In the genomic region with DNA sequence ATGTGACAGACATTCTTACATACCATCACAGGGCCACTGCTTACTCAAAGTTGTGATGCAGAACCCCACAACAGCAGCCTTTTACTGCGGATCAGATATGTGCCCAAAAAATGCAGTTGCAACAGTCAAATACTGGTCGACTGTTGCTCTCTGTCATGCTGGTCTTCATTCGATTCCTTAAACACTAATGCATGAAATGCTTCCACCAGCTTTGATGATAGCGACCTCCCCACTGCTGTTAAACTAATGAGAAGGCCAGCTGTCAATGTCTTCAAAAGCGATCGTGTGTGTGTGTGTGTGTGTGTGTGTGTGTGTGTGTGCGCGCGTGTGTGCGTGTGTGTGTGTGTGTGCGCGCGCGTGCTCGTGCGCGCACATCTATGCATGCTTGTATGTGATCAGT, we compare ENCODE assay signal across 23 mouse cellular contexts.
"Had no signal": no experiment of that assay in that cellular context is flagged by ENCODE, and none has a peak within 500 bp of the region (broad histone marks: within the 10 kb centered on the region; RNA-seq: fewer than 3 reads in every experiment).

No protein-coding gene starts in this region.

- H3K27me3 ChIP-seq: limb, embryonic 12.5 days; limb, embryonic 15.5 days; megakaryocyte, embryonic 14.5 days; midbrain, embryonic 13.5 days had no signal

- H3K4me2 ChIP-seq: limb, embryonic 12.5 days; limb, embryonic 15.5 days; liver, embryonic 11.5 days; midbrain, embryonic 13.5 days had no signal

- H3K9ac ChIP-seq: limb, embryonic 12.5 days; limb, embryonic 15.5 days; liver, embryonic 14.5 days; liver, postnatal 0 days; midbrain, embryonic 13.5 days had no signal

- H3K9me3 ChIP-seq: limb, embryonic 12.5 days; limb, embryonic 15.5 days; midbrain, embryonic 10.5 days; midbrain, embryonic 13.5 days had no signal

- H3K36me3 ChIP-seq: limb, embryonic 12.5 days; limb, embryonic 15.5 days; midbrain, embryonic 10.5 days; midbrain, embryonic 13.5 days had no signal

- H3K4me3 ChIP-seq: limb, embryonic 12.5 days; limb, embryonic 15.5 days; megakaryocyte, embryonic 14.5 days; midbrain, embryonic 10.5 days; midbrain, embryonic 13.5 days; myocyte had no signal

- DNase-seq: kidney, adult 18-20 months; kidney, adult 9 months; kidney, postnatal 14 days; kidney, postnatal 4 days; left cerebral cortex, postnatal 4 days; liver, postnatal 0 days; right cerebral cortex, adult 18-20 months; right cerebral cortex, postnatal 14 days; right cerebral cortex, postnatal 4 days; thymus, adult 2 months; thymus, postnatal 14 days; thymus, postnatal 4 days had no signal

- H3K27ac ChIP-seq: limb, embryonic 12.5 days; limb, embryonic 15.5 days; liver, embryonic 14.5 days; midbrain, embryonic 10.5 days; midbrain, embryonic 13.5 days; stomach, postnatal 0 days had no signal

- ATAC-seq: intestine, embryonic 16.5 days; liver, postnatal 0 days; midbrain, embryonic 13.5 days; midbrain, embryonic 16.5 days had no signal
